Mouse (Mus musculus) G1E-ER4 (cell line): ENCODE data around the gene Plscr3. TPM values are rescaled to one million over a fixed set of nuclear protein-coding genes. Genes with fewer than 3 reads are reported as not detected.

Experiments
- GATA1 ChIP-seq: IDR thresholded peaks from one replicate; pipeline ENCODE4 v1.8.0; 2012; ENCODE audit warnings: low read length, inconsistent platforms
- polyA plus RNA-seq: library from polyadenylated mRNA; stranded (reverse); fragments of >175 nt; gene quantifications from 2 replicates; pipeline ENCODE4 v1.2.3, GENCODE M21; 2012

The Plscr3 gene
- polyA plus RNA-seq, 1 experiment: 56.9 TPM

DNA sequence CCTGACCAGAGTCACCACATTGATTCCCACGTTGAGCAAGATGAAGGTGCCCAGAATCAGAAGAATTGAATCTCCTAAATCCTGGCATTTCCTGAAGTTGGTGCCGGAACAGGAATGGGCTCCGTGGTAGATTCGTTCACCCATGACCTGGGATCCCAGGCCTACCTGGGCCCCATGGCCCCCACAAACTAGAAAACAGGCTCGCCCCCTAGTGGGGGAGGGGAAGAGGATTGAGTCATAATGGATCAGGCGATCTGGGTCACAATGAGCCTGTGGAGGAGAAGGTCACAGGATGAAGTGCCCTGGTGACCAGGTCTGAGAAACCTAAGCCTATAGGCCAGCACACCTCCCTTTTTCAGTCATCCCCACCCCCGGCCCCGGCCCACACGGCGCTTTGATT, 31.0 kb upstream of the Plscr3 start, which contains the start of gene Gm39566:
Gene Gm39566 (minus strand): TSS at position 144 of the 400 bp plus-strand sequence.
- no peak for TF ChIP-seq GATA1

GRCm38 (mm10) chr11:69816520-69816919, 29.7 kb upstream of the Plscr3 start:
- no peak for TF ChIP-seq GATA1

GRCm38 (mm10) chr11:69818365-69818764, 27.8 kb upstream of the Plscr3 start, which contains the start of gene Spem2:
TSS of gene Spem2 (minus strand) at chr11:69818465.
- no peak for TF ChIP-seq GATA1

DNA sequence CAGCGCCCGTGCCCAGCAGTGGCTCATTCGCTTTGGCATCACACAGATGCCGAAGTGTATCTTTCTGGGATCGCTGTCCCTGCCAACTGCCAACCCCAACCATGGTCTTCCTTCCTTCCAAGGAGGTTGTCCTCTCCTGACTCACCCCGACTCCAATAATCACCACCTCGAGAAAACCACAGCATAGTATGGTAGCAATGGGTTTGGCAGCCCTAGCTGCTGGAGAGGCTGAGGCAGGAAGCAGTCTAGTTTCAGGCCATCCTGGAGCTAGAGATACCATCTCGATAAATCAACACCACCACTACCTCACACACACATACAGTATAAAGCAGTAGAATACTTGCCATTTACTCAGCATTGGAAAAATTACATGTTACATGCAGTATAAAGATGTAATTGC, 27.3 kb upstream of the Plscr3 start:
- no peak for TF ChIP-seq GATA1

GRCm38 (mm10) chr11:69822080-69822479, 24.1 kb upstream of the Plscr3 start, which contains the start of gene Spem1:
TSS of gene Spem1 (minus strand) at chr11:69822180.
- TF ChIP-seq GATA1: no peak

DNA sequence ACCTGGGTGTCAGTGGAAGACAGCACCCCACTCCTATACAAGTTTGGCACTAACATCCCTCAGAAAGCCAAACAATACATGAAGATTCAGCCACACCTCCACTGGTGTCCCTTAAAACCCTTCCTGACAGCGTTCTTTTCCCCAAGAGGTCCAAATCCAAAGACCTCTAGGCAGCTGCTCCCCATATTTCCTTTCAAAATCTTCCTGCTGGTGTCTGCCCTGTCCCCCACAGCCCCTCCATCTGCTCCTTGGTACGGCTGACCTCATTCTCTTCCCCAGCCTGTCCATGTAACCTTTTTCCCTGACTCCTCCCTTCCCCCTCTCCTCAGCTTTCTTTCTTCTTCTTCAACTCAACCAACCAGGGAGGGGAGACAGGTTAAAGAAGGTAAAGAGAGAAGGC, 22.7 kb upstream of the Plscr3 start:
- no peak for TF ChIP-seq GATA1

DNA sequence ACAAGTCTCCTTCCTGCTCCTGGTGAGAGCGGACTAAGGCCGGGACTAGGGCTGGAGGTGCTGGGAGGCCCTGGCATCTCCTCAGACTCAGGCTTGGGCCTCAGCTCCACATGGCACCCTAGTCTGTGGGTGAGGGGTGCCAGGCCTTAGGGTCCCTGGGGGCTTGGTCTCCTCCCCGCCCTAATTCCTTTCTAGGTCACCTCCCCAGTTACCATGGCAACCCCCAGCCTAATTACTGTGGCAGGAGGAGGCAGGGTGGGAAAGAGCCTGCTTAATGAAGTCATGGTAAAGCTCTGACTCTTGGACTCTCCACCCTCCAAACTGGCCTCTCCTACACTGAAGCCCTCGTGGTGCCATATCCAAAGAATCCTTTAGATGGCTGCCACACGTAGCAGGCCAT, 17.3 kb upstream of the Plscr3 start:
- TF ChIP-seq GATA1: no peak

DNA sequence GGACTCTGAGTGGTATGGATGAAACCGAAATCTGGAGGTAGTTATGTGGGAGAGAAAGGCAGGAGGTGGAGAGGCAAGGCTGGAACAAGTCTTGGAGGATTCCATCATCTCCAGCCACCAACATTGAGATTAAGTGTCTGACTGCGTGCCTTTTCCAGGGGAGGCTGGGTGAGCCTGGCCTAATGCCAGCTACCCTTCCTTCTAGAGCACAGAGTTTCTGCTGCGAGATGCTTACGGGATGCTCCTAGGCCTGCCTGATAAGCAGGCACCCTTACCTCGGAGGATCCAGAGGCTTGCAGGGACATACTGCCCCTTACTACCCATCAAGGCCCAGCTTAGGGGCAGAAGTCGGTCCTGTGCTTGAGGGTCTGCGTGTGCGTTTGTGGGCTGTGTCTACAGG, 12.6 kb upstream of the Plscr3 start:
- TF ChIP-seq GATA1: no peak

DNA sequence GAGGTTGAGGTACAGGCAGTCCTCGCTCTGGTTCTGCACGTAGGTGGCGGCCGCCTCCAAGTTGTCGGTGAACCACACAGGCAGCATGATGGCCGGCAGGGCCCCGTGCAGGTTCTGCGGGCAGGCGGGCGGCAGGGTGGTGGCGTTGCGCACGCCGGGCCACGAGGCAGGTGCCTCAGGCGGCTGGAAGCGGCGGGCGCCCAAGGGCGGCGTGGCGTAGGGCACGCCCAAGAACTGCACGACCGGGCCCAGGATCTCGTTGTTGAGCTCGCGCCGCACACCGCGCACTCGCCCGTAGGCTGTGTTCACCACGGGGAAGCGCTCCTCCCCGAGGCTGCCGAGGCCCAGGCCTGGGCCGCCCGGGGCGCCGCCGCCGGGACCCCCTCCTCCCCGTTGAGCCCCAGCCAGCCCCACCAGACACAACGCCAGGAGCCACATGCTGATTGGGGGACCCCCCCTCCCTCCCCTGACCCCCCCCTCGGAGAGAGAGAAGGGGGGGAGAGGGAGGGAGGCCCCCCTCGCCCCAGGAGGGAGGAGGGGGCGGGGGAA, 12.1 kb upstream of the Plscr3 start:
- no peak for TF ChIP-seq GATA1

DNA sequence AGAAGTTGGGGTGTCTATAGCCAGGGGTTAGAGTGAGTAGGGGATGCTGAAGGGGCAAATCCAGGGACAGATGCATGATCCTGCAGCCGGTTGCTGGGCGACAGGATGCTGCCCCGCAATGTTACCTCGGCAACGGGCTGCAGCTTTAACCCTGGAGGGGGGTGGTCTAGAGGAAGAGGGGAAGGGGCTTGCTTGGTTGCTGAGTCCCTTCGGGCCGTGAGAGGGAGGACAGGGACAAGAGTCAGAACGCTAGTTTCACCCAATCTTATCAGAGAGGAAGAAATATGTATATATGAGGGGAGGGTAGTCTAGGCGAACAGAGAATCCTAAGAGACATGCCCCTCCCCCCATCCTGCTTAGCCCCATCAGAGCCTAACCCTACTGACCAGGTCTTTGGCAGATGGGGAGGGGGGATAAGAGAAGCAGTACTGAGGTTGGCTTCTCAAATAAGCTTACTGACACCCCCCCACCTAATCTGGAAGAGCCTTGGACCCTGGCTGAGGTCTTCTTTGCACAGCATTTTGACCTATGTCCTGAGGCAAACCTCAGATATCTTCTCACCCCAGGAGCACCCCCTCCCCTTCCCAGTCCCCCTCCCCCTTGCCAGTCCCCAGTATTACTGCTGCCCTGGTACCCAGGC, 10.7 kb upstream of the Plscr3 start:
- no peak for TF ChIP-seq GATA1

DNA sequence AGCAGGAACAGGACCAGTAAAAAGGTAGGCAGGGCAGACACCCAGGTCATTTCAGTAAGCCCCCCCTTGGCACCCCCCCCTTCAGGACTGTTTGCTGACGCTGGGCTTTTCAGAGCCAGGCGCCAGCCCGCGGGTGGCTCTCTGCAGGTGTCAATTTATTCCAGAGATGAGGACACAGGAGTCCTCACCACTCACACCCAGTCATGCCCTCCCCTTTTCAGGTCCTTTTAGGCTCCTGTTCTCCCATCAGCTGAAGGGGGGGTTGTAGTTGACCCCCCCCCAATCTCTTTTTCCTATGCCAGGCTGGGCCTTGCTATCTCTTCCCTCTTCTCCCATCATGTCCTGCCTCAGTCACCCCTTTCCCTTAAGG, 10.2 kb upstream of the Plscr3 start:
- TF ChIP-seq GATA1: no peak

DNA sequence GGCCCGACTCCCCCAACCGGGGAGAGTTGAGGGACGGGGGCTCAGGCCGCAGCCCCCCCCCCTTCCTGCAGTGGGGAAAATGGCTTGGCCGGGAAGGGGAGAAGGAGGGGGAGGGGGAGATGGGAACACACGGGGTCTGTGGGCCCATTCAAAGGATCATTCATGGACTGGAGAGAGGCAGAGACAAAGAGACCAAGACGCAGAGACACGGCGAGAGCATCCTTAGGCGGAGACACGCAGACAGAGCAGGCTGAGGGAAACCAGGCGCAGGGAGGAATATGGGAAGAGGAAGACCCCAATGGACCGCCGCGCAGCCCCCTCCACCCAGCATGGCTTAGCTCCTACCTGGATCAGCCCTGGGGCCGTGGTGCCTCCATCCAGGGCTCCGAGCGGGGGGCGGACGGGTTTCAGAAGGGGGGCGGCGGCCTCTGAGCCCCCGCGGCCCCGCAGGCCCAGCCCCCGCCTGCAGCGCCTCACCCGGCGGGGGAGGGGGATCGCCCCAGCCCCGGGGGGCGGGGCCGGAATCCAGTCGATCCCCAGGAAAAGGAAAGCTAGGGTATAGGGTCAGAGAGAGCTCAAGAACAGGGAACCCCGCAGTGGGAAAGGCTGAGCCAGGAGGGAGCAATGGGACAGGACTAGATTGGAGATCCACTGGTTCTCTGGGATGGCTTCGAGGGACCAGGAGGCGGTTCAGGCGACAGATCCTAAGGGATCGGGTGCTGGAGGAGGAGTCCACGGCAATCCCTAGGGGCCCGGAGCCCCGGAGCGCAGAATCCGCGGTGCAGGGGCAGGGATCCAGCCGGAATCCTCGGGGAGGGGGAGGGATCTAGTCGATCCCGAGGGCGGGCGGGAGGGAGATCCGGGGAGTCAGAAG, 9.2 kb upstream of the Plscr3 start:
- no peak for TF ChIP-seq GATA1

DNA sequence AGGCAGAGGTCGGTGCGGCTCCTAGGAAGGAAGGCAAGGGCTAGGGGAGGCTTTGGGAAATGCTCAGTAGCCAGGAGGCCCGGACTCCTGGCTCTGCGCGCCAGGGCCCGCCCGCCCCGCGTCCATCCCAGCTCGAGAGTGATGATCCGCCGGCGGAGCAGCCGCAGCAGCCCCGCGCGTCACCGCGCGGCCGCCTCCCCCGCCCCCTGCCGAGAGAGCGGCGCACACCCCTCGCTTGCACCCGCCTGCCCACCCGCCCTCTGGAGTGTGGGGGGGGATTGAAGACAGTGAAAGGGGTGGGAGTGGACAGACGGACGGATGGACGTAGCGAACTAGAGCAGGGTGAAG, 8.6 kb upstream of the Plscr3 start, which contains the start of gene Nlgn2:
Gene Nlgn2 (minus strand): TSS at position 181 of the 348 bp plus-strand sequence.
- TF ChIP-seq GATA1: no peak

- TF ChIP-seq GATA1: no peak
Measured at GRCm38 (mm10) chr11:69837952-69838713, 8.0 kb upstream of the Plscr3 start, which contains the start of gene Tmem256. TSS of gene Tmem256 (plus strand) at chr11:69838514.

DNA sequence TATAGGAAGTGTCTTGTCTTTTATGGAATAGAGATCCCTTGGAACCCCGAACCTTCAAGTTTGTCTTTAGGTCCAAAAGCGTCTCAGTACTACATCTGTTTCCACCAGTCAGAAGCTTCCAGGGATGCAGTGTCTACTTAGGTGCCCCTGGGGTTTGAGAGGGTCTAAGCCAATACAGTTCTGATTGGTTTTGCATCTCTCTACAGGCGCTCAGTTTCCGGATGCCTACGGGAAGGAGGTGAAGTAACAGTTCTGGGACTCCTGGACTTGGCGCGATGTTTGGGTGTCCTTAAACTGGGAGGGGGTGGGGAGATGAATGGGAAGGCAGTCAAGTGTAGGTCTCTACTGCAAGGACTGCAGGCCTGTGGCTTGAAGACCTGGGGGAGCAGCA, 7.5 kb upstream of the Plscr3 start:
- TF ChIP-seq GATA1: no peak
